In the genomic region with DNA sequence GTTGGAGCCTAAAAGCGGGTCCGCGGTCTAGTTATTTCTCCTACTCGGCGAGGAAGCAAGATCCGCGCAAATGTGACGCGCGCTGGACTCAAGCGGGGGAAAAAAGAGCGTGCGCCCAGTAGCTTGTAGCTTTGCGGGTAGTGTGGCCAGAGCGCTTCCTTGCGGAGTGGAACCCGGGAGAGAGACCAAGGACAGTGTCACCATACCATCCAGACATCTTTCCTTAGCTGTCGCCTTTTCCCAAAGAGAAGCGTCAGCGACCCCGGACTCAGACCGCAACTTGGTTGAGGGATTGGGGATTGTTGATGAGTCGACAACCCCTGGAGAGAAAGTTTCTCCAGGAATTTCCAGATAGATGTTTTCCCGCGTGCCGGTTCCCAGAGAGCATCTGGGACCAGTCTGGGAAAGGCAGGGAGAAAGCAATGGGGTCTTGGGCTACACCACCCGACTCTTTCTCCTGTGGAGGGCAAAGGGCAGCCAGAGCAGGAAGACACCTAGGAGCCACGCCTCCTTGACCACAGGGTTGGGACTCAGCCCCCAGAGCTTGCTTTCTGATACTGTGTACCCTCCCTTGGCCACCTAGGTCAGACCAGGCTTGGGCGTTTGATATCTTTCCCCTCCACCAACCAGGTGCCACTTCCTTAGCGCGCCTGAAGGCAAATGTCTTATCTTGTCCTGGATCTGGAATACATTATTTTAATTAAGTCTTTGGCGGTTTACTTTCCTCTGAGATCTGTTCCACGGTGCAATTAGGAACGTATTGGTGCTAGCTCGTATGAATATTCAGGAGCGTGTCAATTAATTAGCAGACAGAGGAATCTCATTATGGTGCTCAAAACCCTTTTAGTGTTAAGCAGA, we compare ENCODE assay signal across 14 mouse cellular contexts. TPM values are rescaled to one million over a fixed set of nuclear protein-coding genes. Genes with fewer than 3 reads are reported as not detected.
A peak's percentile ranks its signal among the peaks of the same experiment; 100 is the strongest.
DNase-seq lines count a peak whose midpoint lies in the region; ATAC-seq lines count a peak whose summit lies in the region.
"Had no signal": no experiment of that assay in that cellular context is flagged by ENCODE, and none has a peak within 500 bp of the region (broad histone marks: within the 10 kb centered on the region; RNA-seq: fewer than 3 reads in every experiment).

No protein-coding gene starts in this region.

- peaks cover 100% of the 10 kb centered on the region for H3K27me3 ChIP-seq in intestine, embryonic 14.5 days (replicated peaks; ENCODE audit: control insufficient read depth, insufficient read depth, low read length)
- peaks cover 61% of the 10 kb centered on the region for H3K27me3 ChIP-seq in intestine, embryonic 16.5 days (replicated peaks; ENCODE audit: control insufficient read depth, insufficient read depth, low read length)
- H3K27me3 ChIP-seq in forebrain, embryonic 14.5 days (replicated peaks; ENCODE audit: control insufficient read depth, insufficient read depth, low read length) = peaks cover 94% of the 10 kb centered on the region
- peaks cover 91% of the 10 kb centered on the region for H3K27me3 ChIP-seq in midbrain, embryonic 10.5 days (ENCODE audit: low read depth, poor library complexity, severe bottlenecking)

- no peak overlapping the region for H3K27ac ChIP-seq in intestine, embryonic 14.5 days (ENCODE audit: low read depth)
- no peak overlapping the region for H3K27ac ChIP-seq in intestine, embryonic 16.5 days (ENCODE audit: low read length)
- H3K27ac ChIP-seq in forebrain, embryonic 14.5 days (ENCODE audit: low read depth, low read length) = no peak overlapping the region
- peak overlapping the region; percentile 93; the same call in 1 of the 2 replicates for H3K27ac ChIP-seq in midbrain, embryonic 10.5 days (replicated peaks)
- H3K27ac ChIP-seq: heart, embryonic 10.5 days; intestine, embryonic 15.5 days; limb, embryonic 12.5 days had no signal

- peak; percentile 56 for DNase-seq in intestine, embryonic 14.5 days (ENCODE audit: low spot score)
- DNase-seq in forebrain, embryonic 14.5 days (ENCODE audit: low spot score) = peak; percentile 81
- DNase-seq in midbrain, embryonic 10.5 days (ENCODE audit: low spot score) = peak; percentile 58
- DNase-seq in retina, embryonic 14.5 days (ENCODE audit: low spot score) = peak; percentile 36
- no peak for DNase-seq in gastrocnemius, postnatal 14 days
- DNase-seq in layer of hippocampus, adult 9-10 months (ENCODE audit: low spot score) = no peak
- no peak for DNase-seq in c-Kit-positive CD71-positive TER-119-positive erythroid progenitor cells, embryonic 14.5 days (ENCODE audit: low spot score)
- DNase-seq: lung, embryonic 14.5 days; right cerebral cortex, postnatal 14 days had no signal

- intact Hi-C loops in gastrocnemius, postnatal 14 days (cut with DNase I; ENCODE audit: low total_unique reads) = no loop called here

- ATAC-seq in intestine, embryonic 14.5 days (replicated peaks; ENCODE audit: low FRiP score, low TSS enrichment, low read depth) = no peak
- ATAC-seq in intestine, embryonic 16.5 days = no peak
- peak; percentile 79 for ATAC-seq in forebrain, embryonic 14.5 days
- ATAC-seq: intestine, embryonic 15.5 days had no signal

- no peak overlapping the region for H3K9ac ChIP-seq in intestine, embryonic 14.5 days (ENCODE audit: low read length)
- no peak overlapping the region for H3K9ac ChIP-seq in intestine, embryonic 16.5 days (ENCODE audit: low read depth, low read length)
- no peak overlapping the region for H3K9ac ChIP-seq in forebrain, embryonic 14.5 days (ENCODE audit: low read length)
- H3K9ac ChIP-seq: intestine, embryonic 15.5 days; limb, embryonic 12.5 days; lung, embryonic 14.5 days had no signal

- H3K4me3 ChIP-seq in intestine, embryonic 14.5 days (ENCODE audit: low read depth, low read length) = no peak overlapping the region
- H3K4me3 ChIP-seq in intestine, embryonic 16.5 days (ENCODE audit: low read length) = no peak overlapping the region
- H3K4me3 ChIP-seq in forebrain, embryonic 14.5 days (ENCODE audit: low read depth, low read length) = no peak overlapping the region
- H3K4me3 ChIP-seq in midbrain, embryonic 10.5 days = peak overlapping the region; percentile 84
- H3K4me3 ChIP-seq: heart, embryonic 10.5 days; intestine, embryonic 15.5 days; limb, embryonic 12.5 days had no signal

- WGBS in intestine, embryonic 14.5 days = 2% methylated on average over 36 of the region's 36 CpGs
- 2% methylated on average over 36 of the region's 36 CpGs for WGBS in intestine, embryonic 16.5 days
- WGBS in forebrain, embryonic 14.5 days = under 1% methylated on average over 36 of the region's 36 CpGs
- under 1% methylated on average over 36 of the region's 36 CpGs for WGBS in midbrain, embryonic 10.5 days

- H3K9me3 ChIP-seq in intestine, embryonic 14.5 days (ENCODE audit: control insufficient read depth, low read length) = no peaks in the 10 kb centered on the region
- no peaks in the 10 kb centered on the region for H3K9me3 ChIP-seq in intestine, embryonic 16.5 days (ENCODE audit: control insufficient read depth, low read length)
- no peaks in the 10 kb centered on the region for H3K9me3 ChIP-seq in forebrain, embryonic 14.5 days (replicated peaks; ENCODE audit: control insufficient read depth, low read length)
- no peaks in the 10 kb centered on the region for H3K9me3 ChIP-seq in midbrain, embryonic 10.5 days (replicated peaks)
- H3K9me3 ChIP-seq: heart, embryonic 10.5 days; intestine, embryonic 15.5 days; limb, embryonic 12.5 days had no signal

- no peaks in the 10 kb centered on the region for H3K36me3 ChIP-seq in intestine, embryonic 14.5 days (ENCODE audit: control insufficient read depth, insufficient read depth, low read length)
- H3K36me3 ChIP-seq in intestine, embryonic 16.5 days (ENCODE audit: control insufficient read depth, insufficient read depth, low read length) = no peaks in the 10 kb centered on the region
- H3K36me3 ChIP-seq in forebrain, embryonic 14.5 days (ENCODE audit: control insufficient read depth, insufficient read depth, low read length) = no peaks in the 10 kb centered on the region
- no peaks in the 10 kb centered on the region for H3K36me3 ChIP-seq in midbrain, embryonic 10.5 days
- H3K36me3 ChIP-seq: heart, embryonic 10.5 days; intestine, embryonic 15.5 days; limb, embryonic 12.5 days had no signal

- no peak overlapping the region for H3K4me2 ChIP-seq in intestine, embryonic 14.5 days (ENCODE audit: low read length)
- no peak overlapping the region for H3K4me2 ChIP-seq in intestine, embryonic 16.5 days (ENCODE audit: low read depth, low read length)
- no peak overlapping the region for H3K4me2 ChIP-seq in forebrain, embryonic 14.5 days (ENCODE audit: low read length)
- H3K4me2 ChIP-seq: intestine, embryonic 15.5 days; limb, embryonic 12.5 days; lung, embryonic 14.5 days had no signal

- H3K4me1 ChIP-seq in intestine, embryonic 14.5 days (replicated peaks; ENCODE audit: control insufficient read depth, insufficient read depth, low read length) = no peaks in the 10 kb centered on the region
- no peaks in the 10 kb centered on the region for H3K4me1 ChIP-seq in intestine, embryonic 16.5 days (ENCODE audit: control insufficient read depth, insufficient read depth, low read length)
- H3K4me1 ChIP-seq in forebrain, embryonic 14.5 days (ENCODE audit: control insufficient read depth, insufficient read depth, low read length) = peaks cover 4% of the 10 kb centered on the region
- H3K4me1 ChIP-seq in midbrain, embryonic 10.5 days = peaks cover 96% of the 10 kb centered on the region

RNA-seq across cellular contexts. Expression of gene Foxb1, which starts 8.6 kb away (rescaled TPM):
- not detected in 2 replicates for polyA plus RNA-seq in intestine, embryonic 14.5 days (2014; fragmentation: Nextera tagmentation; extraction: Ambion mirVana)
- not detected in 2 replicates for polyA plus RNA-seq in intestine, embryonic 16.5 days (2015; fragmentation: Nextera tagmentation; extraction: Ambion mirVana)
- polyA plus RNA-seq in forebrain, embryonic 14.5 days (2014; fragmentation: Nextera tagmentation; extraction: Ambion mirVana) = 2.2 and 2.5 TPM in 2 replicates
- 13.0 and 15.1 TPM in 2 replicates for polyA plus RNA-seq in midbrain, embryonic 10.5 days (2016; fragmentation: Nextera tagmentation; extraction: Ambion mirVana)
- not detected for total RNA-seq in gastrocnemius, postnatal 14 days (2021)
- total RNA-seq: monocyte, adult 5-6 weeks had no signal
- polyA plus RNA-seq: heart, embryonic 10.5 days; intestine, embryonic 15.5 days; limb, embryonic 12.5 days; lung, embryonic 14.5 days had no signal

Comparison
In these comparisons a context has a peak if more than half of its experiments do, and no peak if none do; other contexts are left out.
1. DNase-seq: peak in intestine, embryonic 14.5 days (single experiment), forebrain, embryonic 14.5 days (single experiment), midbrain, embryonic 10.5 days (single experiment) and retina, embryonic 14.5 days (single experiment); none in gastrocnemius, postnatal 14 days (single experiment), layer of hippocampus, adult 9-10 months (single experiment) and c-Kit-positive CD71-positive TER-119-positive erythroid progenitor cells, embryonic 14.5 days (single experiment).